Mouse (Mus musculus) frontal cortex, adult (tissue): ENCODE results near the gene Foxi1.
"Not testable (repeated sequence)": the region's sequence is repeated elsewhere in the genome, so short reads cannot be mapped to it uniquely, and the experiment has no call there.

Experiments used
- ATAC-seq: cut with Nextera tagmentation; 2 replicates; pipeline ENCODE4 v1.9.2; 2017; ENCODE audit warnings: mild to moderate bottlenecking, moderate library complexity, mixed read lengths; ENCODE audit not compliant: low TSS enrichment

The Foxi1 gene

DNA sequence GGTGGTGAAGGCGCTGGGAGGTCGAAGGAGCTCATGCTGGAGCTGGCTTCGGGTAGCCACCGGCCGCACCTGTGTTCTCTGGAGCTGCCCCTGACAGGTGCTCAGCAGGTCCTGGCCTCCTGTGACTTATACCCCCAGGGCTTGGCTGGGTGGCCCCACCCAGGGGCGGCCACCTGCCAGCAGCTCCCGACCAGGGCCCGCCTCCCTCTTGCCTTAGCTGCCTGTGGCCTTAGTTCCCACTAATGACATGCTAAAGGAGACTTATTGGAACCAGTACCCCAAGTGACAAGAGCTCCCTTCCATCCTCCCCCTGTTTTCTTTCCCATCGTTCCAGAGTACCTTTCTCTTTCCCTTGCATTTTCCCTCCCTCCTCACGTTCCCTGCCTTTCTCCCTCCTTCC, at the start of gene Foxi1:
Gene Foxi1, minus strand, starts transcription at position 101 of the 400 bp plus-strand sequence.
- no peak for ATAC-seq

GRCm38 (mm10) chr11:34242979-34243378, 35.1 kb upstream of the Foxi1 start:
- ATAC-seq, result no peak

DNA sequence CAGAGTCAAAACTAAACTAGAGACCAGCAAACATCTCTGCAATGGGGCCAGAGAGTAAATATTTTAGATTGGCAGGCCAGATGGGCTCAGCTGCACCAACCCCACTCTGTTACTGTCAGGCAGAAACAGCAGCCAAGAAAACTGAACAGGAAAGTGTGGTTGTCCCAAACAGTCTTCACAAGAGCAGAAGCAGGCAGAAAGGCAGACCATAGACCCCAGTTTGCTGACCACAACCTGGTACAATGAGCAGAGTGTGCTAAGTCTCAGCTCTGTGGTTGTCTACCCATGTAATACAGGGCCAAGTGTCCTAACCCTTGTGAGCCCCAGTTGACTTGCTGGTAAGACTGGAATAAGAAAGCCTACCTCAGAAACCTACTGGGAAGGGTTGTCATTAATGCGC, 32.4 kb upstream of the Foxi1 start:
- ATAC-seq, result no peak

- ATAC-seq, result no peak
Observed at GRCm38 (mm10) chr11:34239691-34240090, 31.8 kb upstream of the Foxi1 start.

GRCm38 (mm10) chr11:34236885-34237284, 29.0 kb upstream of the Foxi1 start:
- peak; percentile 81 for ATAC-seq

- peak; percentile 71 for ATAC-seq
Observed at GRCm38 (mm10) chr11:34236091-34236759, 28.3 kb upstream of the Foxi1 start.

DNA sequence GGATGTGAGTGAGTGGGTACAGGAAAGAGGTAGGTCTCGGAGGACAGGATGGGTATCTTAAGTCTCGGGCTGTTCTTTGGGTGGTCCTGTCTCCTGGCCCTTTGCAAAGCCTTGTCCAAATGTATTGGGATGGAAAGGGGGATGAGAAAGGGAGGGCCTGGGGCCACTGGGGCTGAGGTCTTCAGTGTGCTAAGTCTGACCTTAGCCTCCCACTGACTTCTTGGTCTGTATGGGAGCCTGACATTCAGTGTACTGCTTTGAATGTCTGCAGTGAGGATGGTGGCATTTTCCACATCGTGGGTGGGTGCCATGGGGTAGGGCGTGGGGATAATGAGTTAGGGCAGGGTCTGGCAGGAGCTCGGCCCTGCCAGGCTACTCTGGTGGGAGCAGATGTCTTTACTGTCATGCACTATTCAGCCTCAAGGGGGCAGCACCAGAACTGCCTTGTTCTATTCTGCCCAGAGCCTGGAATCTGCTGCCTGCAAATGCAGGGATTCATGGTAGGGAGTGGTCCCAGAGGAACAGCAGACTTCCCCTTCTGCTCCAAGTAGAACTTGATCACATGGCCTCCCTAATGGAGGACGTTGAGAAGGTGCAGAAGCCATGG, 21.0 kb upstream of the Foxi1 start:
- peak; percentile 93 for ATAC-seq

- ATAC-seq, result no peak; the same call in 1 of the 2 replicates
Observed at GRCm38 (mm10) chr11:34227180-34227579, 19.3 kb upstream of the Foxi1 start.

GRCm38 (mm10) chr11:34220596-34220995, 12.7 kb upstream of the Foxi1 start:
- not testable (repeated sequence) for ATAC-seq

DNA sequence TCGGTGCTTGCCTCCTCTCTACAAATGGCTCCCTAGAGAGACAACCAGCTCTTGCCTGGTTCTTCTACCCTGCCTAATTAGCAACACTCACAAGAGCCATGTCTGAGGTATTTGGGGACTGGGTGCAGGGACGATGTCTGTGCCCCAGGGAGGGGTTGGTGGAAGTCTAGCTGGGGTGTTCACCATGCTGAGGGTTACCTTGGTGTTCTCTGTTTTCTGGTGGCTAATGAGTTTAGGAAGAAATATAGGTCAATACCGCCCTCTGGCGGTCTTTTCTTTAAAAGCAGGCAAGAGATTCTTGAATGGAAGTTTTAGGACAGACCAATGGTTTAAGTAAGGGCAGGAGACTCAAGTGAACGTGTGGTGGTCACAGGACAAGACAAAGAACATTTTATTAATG, 5.0 kb upstream of the Foxi1 start:
- ATAC-seq, result peak; percentile 82

DNA sequence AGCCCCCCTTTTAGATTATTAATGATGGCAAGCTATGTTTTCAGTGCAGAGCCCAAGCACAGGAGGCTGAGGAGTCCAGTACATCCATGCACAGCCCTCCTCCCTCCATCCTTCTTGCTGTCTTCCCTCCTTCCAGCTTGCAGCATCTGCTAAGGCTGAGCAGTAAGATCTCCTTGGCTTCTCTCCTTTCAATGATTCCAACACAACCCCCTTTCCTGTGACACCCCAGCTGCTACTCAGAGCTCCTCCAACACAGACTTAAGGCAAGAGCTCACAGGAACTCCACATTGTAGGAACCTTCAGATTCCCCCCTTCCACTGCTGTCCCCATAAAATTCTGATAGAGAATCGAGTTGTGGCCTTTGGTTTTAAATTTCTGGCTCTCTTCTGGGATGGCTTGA, 5.1 kb downstream of the Foxi1 start:
- peak; percentile 94 for ATAC-seq

DNA sequence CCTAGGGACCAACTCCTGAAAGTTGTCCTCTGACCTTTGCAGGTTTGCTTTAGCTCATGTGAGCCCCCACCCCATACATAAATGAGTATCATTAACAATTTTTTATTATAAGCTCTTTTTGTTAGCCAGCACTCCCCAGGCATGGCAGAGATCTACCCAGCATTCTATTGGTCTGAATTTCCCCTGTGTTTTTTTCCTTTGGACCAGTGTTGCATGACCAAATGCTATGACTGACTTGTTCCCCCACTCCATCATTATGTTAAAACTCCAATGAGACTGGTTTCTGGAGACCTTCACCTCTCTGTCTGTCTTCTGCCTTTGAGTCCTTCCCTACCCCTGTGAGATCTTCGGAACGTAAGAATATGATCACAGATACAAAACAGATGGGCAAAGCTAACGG, 12.7 kb downstream of the Foxi1 start:
- ATAC-seq, result no peak

GRCm38 (mm10) chr11:34194158-34194941, 13.5 kb downstream of the Foxi1 start:
- ATAC-seq, result no peak

GRCm38 (mm10) chr11:34193658-34194057, 14.2 kb downstream of the Foxi1 start:
- ATAC-seq, result no peak

DNA sequence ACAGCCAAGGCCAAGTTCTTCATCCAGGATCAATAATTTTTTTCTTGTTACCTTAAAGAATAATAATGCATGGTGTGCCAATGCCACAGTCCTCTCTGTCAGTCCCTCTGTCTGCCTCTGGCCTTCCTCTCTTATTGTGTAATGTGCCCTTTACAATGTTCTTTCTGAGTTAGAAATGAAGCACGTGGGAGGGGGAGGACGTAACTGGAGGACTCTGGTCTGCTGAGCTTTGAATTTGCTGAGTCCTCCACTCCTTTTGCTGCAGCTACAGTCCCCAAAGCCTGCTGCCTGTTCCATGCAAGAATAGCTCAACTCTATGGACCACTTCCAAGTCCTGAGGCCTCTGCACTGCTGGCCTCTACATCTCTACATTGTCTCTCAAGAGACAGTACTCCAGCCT, 23.6 kb downstream of the Foxi1 start:
- no peak; the same call in 1 of the 2 replicates for ATAC-seq

DNA sequence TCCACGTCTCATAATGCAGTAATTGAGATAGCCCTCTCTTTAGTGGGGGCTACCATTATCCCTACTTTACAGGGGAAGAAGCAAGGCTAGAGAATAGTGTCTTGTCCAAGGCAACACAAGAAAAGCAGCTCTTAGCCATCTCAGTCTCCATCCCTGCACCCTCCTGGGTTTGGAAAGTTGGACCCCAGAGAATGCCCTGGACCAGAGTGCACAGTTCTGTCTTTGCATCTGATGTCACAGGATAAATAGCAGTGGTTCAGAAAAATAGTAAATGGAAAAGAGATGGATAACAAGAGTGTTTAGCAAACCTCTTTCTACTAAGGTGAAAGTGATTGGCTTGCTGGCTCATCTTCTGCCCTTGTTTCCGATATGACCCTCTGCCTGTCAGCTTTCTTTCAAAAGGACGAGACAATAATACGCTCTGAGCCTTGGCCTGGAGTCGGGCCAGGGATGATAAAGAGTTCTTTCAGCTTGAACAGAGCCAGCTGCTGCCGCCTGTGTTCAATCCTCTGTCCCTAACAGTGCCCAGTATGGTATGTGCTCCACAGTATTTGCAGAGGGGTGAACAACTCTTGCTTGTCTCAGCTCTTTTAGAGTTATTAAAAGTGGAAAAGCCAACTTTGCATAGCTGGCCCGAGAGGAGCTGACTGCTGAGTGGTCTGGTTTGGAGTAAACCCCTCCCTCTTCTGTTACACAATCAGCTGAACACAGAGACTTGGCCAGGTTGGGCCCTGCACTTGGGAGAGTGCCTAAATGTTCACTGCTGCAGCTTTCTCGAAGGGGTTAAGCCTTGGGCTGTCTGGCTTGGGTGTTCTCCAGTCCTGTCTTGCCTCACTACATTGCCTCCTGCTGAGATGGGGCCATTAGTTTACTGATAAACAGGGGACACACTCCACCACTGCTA, 26.4 kb downstream of the Foxi1 start:
- ATAC-seq, result peak; percentile 52

DNA sequence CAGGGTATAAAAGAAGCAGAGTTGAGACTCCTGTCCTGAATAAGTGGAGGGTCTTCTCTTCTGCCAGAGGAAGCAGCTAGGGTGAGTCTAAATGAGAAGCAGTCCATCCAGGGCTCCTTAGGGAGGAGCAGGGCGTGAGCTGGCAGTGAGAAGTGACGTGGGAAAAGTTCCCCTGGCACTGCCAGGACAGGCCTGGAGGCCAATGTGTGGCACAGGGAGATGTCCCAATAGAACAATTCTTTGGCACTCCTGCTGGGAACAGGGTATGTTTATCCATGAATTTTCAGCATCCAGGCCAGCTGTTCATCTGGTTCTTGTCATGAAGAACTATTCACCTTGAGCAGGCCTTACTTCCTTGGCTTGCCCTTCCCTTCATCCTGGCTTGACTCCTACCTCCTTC, 29.1 kb downstream of the Foxi1 start:
- no peak for ATAC-seq

GRCm38 (mm10) chr11:34176371-34176770, 31.5 kb downstream of the Foxi1 start:
- ATAC-seq, result peak; percentile 47; the same call in 1 of the 2 replicates

GRCm38 (mm10) chr11:34171221-34171620, 36.7 kb downstream of the Foxi1 start:
- no peak for ATAC-seq

DNA sequence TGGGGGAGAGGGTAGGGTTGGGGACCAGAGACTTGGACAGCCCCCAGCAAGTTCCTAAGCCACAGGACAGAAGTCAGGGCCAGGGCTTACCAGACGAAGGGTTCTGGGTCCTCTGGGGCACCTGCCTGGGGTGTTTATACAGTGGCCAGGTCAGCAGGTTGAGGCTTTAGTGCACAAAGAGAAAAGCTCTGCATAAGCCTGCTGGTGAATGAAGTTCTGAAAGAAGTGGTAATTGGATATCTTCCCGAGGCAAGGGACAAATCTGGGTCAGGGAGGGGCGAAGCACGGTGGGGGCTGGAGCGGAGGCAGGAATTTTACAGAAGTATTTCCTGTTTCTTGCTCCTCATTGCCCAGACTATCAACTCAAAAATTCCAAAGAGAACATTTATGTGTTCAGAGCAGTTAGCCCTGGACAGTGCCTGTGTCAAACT, 38.4 kb downstream of the Foxi1 start:
- peak; percentile 38 for ATAC-seq

- no peak for ATAC-seq
Observed at GRCm38 (mm10) chr11:34166392-34166791, 41.5 kb downstream of the Foxi1 start.

- ATAC-seq, result no peak
Observed at GRCm38 (mm10) chr11:34165278-34165677, 42.6 kb downstream of the Foxi1 start.
